Mouse (Mus musculus): Measurements from ENCODE around the gene Theg.

DNA sequence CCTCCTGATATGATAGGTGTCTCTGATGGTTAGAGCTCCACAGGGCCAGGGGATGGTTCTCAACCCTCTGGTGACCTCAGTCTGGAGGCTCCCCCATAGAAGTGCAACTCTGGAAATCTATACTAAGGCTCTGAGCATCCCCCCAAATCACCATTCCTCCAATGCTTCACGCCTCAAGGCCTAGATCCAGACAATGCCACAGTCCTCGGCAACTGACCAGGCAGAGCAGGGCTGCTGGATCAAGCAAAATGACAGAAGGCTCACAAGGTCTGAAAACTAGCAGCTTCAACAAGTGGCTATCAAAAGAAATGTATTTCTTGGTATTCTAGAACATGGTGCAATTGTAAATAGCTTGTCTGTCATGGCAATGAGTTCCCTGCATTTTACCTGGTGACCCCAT lies 49.4 kb downstream of the Theg start:
- TF ChIP-seq POLR2A (IDR thresholded peaks at IDR 0.05; ENCODE audit: borderline replicate concordance, insufficient read depth, low read length) (no peak), CTCF (IDR thresholded peaks at IDR 0.05; ENCODE audit: borderline replicate concordance, insufficient read depth, low read depth, low read length) (no peak)
